Mouse (Mus musculus) MEL (cell line): ENCODE measurements at regions not wholly inside any gene's neighbourhood (a gene's known extent, or its start where the extent isn't known, plus 50 kb on each side); places are given as distances from the start of the nearest gene placed in this dataset.

Source experiments
- DNase-seq: peaks from one replicate; pipeline ENCODE4 v3.0.0; 2011; ENCODE audit warnings: low read depth, low spot score
- H3K27ac ChIP-seq: 2 replicates; pipeline ENCODE4 v1.5.1; 2012; ENCODE audit warnings: low read depth, mild to moderate bottlenecking, control low read depth, low read length, moderate library complexity; ENCODE audit not compliant: control insufficient read depth
- H3K27me3 ChIP-seq, 2 experiments: fragments of 150-350 bp in 1 of 2; sonication (generic) in 1 of 2; 2 replicates each; pipeline ENCODE4 v1.6.1; 2012; ENCODE audit warnings: low read length in 2 of 2, mild to moderate bottlenecking in 2 of 2, improper control_type of control experiment in 1 of 2, moderate library complexity in 1 of 2; ENCODE audit not compliant: insufficient read depth in 2 of 2, control insufficient read depth in 1 of 2
- H3K36me3 ChIP-seq, 2 experiments: 2 replicates each; pipeline ENCODE4 v1.6.1; 2012 to 2014; ENCODE audit warnings: low read length in 2 of 2, improper control_type of control experiment in 1 of 2, inconsistent platforms in 1 of 2, mild to moderate bottlenecking in 1 of 2; ENCODE audit not compliant: insufficient read depth in 2 of 2, control insufficient read depth in 1 of 2
- H3K4me1 ChIP-seq, 2 experiments: fragments of 150-350 bp in 1 of 2; sonication (generic) in 1 of 2; 2 replicates each; pipeline ENCODE4 v1.6.1; 2012; ENCODE audit warnings: low read length in 2 of 2, improper control_type of control experiment in 1 of 2, mild to moderate bottlenecking in 1 of 2; ENCODE audit not compliant: insufficient read depth in 2 of 2, control insufficient read depth in 1 of 2
- H3K4me3 ChIP-seq, 2 experiments: fragments of 150-350 bp in 1 of 2; sonication (generic) in 1 of 2; 2 replicates each; pipeline ENCODE4 v1.5.1; 2012; ENCODE audit warnings: low read depth in 2 of 2, low read length in 2 of 2, mild to moderate bottlenecking in 2 of 2, moderate library complexity in 2 of 2, control low read depth in 1 of 2, improper control_type of control experiment in 1 of 2; ENCODE audit not compliant: control insufficient read depth in 1 of 2, insufficient read depth in 1 of 2
- H3K79me2 ChIP-seq: 2 replicates; pipeline ENCODE4 v1.6.1; 2012; ENCODE audit warnings: mild to moderate bottlenecking, low read length, moderate library complexity; ENCODE audit not compliant: control insufficient read depth, poor library complexity, insufficient read depth
- H3K9ac ChIP-seq: 2 replicates; pipeline ENCODE4 v1.6.1; 2012; ENCODE audit warnings: low read depth, mild to moderate bottlenecking, control low read depth, low read length, moderate library complexity; ENCODE audit not compliant: control insufficient read depth, poor library complexity, severe bottlenecking
- H3K9me3 ChIP-seq: fragments of 150-350 bp; sonication (generic); replicated peaks from 2 replicates; pipeline ENCODE4 v1.6.1; 2012; ENCODE audit warnings: mild to moderate bottlenecking, low read length, improper control_type of control experiment, moderate library complexity; ENCODE audit not compliant: insufficient read depth
- CHD1 ChIP-seq: IDR thresholded peaks from 2 replicates; pipeline ENCODE4 v1.6.1; 2012; ENCODE audit warnings: low read depth, mild to moderate bottlenecking, inconsistent platforms, low read length, improper control_type of control experiment
- CHD2 ChIP-seq: IDR thresholded peaks from 2 replicates; pipeline ENCODE4 v1.6.1; 2011; ENCODE audit warnings: low read length, improper control_type of control experiment
- CTCF ChIP-seq, 3 experiments: IDR thresholded peaks in 2 of 3; conservative IDR thresholded peaks in 1 of 3; 2 replicates each; pipeline ENCODE4 v1.5.1; 2011 to 2012; ENCODE audit warnings: low read length in 3 of 3, low read depth in 2 of 3, mild to moderate bottlenecking in 2 of 3, improper control_type of control experiment in 1 of 3, inconsistent platforms in 1 of 3, mixed read lengths in 1 of 3, moderate library complexity in 1 of 3; ENCODE audit not compliant: control insufficient read depth in 1 of 3, insufficient read depth in 1 of 3, poor library complexity in 1 of 3, severe bottlenecking in 1 of 3
- E2F4 ChIP-seq: IDR thresholded peaks from 2 replicates; pipeline ENCODE4 v1.6.1; 2011; ENCODE audit warnings: low read depth, low read length, improper control_type of control experiment, borderline replicate concordance
- ELF1 ChIP-seq: IDR thresholded peaks from 2 replicates; pipeline ENCODE4 v1.6.1; 2014; ENCODE audit warnings: low read depth, mild to moderate bottlenecking, inconsistent platforms, low read length, improper control_type of control experiment, moderate library complexity
- EP300 ChIP-seq, 2 experiments: IDR thresholded peaks; 2 replicates each; pipeline ENCODE4 v1.6.1; 2011; ENCODE audit warnings: improper control_type of control experiment in 2 of 2, low read length in 2 of 2, low read depth in 1 of 2, mild to moderate bottlenecking in 1 of 2
- JUND ChIP-seq: IDR thresholded peaks from 2 replicates; pipeline ENCODE4 v1.6.1; 2011; ENCODE audit warnings: low read depth, mild to moderate bottlenecking, improper control_type of control experiment, low read length
- KAT2A ChIP-seq: conservative IDR thresholded peaks from 2 replicates; pipeline ENCODE4 v1.6.1; 2012; ENCODE audit warnings: low read depth, low read length, improper control_type of control experiment, inconsistent platforms
- MAFK ChIP-seq: IDR thresholded peaks from 2 replicates; pipeline ENCODE4 v1.6.1; 2011; ENCODE audit warnings: low read depth, mild to moderate bottlenecking, low read length, improper control_type of control experiment, borderline replicate concordance
- MAZ ChIP-seq: IDR thresholded peaks from 2 replicates; pipeline ENCODE4 v1.6.1; 2012; ENCODE audit warnings: low read depth, mild to moderate bottlenecking, inconsistent platforms, low read length, improper control_type of control experiment
- POLR2A ChIP-seq, 2 experiments: IDR thresholded peaks; 2 replicates each; pipeline ENCODE4 v1.6.1; 2011 to 2012; ENCODE audit warnings: low read length in 2 of 2, mild to moderate bottlenecking in 2 of 2, control low read depth in 1 of 2, improper control_type of control experiment in 1 of 2, low read depth in 1 of 2, moderate library complexity in 1 of 2; ENCODE audit not compliant: control insufficient read depth in 1 of 2, insufficient read depth in 1 of 2, poor library complexity in 1 of 2
- POLR2AphosphoS2 ChIP-seq: IDR thresholded peaks from 2 replicates; pipeline ENCODE4 v1.6.1; 2011; ENCODE audit warnings: low read length, improper control_type of control experiment
- POLR2AphosphoS5 ChIP-seq: IDR thresholded peaks from 2 replicates; pipeline ENCODE4 v1.6.1; 2012; ENCODE audit warnings: low read depth, borderline replicate concordance, mild to moderate bottlenecking, inconsistent platforms, low read length, moderate library complexity, mixed read lengths
- RAD21 ChIP-seq: IDR thresholded peaks from 2 replicates; pipeline ENCODE4 v1.6.1; 2011; ENCODE audit warnings: mild to moderate bottlenecking, low read depth, low read length, improper control_type of control experiment
- SMC3 ChIP-seq: IDR thresholded peaks from 2 replicates; pipeline ENCODE4 v1.6.1; 2011; ENCODE audit warnings: low read depth, low read length, improper control_type of control experiment
- TBP ChIP-seq: IDR thresholded peaks from 2 replicates; pipeline ENCODE4 v1.8.0; 2011; ENCODE audit warnings: low read depth, low read length, improper control_type of control experiment
- TCF12 ChIP-seq: IDR thresholded peaks from 2 replicates; pipeline ENCODE4 v1.6.1; 2014; ENCODE audit warnings: low read depth, mild to moderate bottlenecking, inconsistent platforms, low read length, improper control_type of control experiment, moderate library complexity
- UBTF ChIP-seq: IDR thresholded peaks from 2 replicates; pipeline ENCODE4 v1.6.1; 2012; ENCODE audit warnings: low read depth, mild to moderate bottlenecking, inconsistent platforms, low read length, improper control_type of control experiment, moderate library complexity, borderline replicate concordance; ENCODE audit not compliant: insufficient read depth
- USF1 ChIP-seq: IDR thresholded peaks from 2 replicates; pipeline ENCODE4 v1.6.1; 2014; ENCODE audit warnings: low read depth, mild to moderate bottlenecking, inconsistent platforms, low read length, improper control_type of control experiment, moderate library complexity
- USF2 ChIP-seq, 2 experiments: IDR thresholded peaks; 2 replicates each; pipeline ENCODE4 v1.6.1; 2011 to 2012; ENCODE audit warnings: improper control_type of control experiment in 2 of 2, low read length in 2 of 2, borderline replicate concordance in 1 of 2, inconsistent platforms in 1 of 2, low read depth in 1 of 2, mild to moderate bottlenecking in 1 of 2; ENCODE audit not compliant: insufficient read depth in 1 of 2
- ZNF384 ChIP-seq: IDR thresholded peaks from 2 replicates; pipeline ENCODE4 v1.6.1; 2012; ENCODE audit warnings: low read depth, mild to moderate bottlenecking, inconsistent platforms, low read length, improper control_type of control experiment

- Histone ChIP-seq H3K36me3 (no peaks in the 10 kb centered on the region), H3K4me1 (no peaks in the 10 kb centered on the region), H3K4me3 (no peak overlapping the region), H3K27ac (no peak overlapping the region), H3K9me3 (no peaks in the 10 kb centered on the region), H3K9ac (no peak overlapping the region), H3K27me3 (peaks cover 0 to 4% of the 10 kb centered on the region in 2 experiments; a peak in 2 of 4 replicates), H3K79me2 (no peaks in the 10 kb centered on the region)
- TF ChIP-seq POLR2A (IDR thresholded peaks at IDR 0.05; ENCODE audit: control insufficient read depth in 1 of 2, insufficient read depth in 1 of 2, low read depth in 1 of 2, low read length in 2 of 2, poor library complexity in 1 of 2) (no peak), CHD2 (no peak), MAZ (no peak), ZNF384 (no peak), E2F4 (no peak), JUND (no peak), CTCF (IDR thresholded peaks at IDR 0.05 in 2 of 3, conservative IDR thresholded peaks at IDR 0.05 in 1 of 3; ENCODE audit: control insufficient read depth in 1 of 3, insufficient read depth in 1 of 3, low read depth in 2 of 3, low read length in 3 of 3, poor library complexity in 1 of 3, severe bottlenecking in 1 of 3) (no peak)
- DNase-seq, result no peak
These were observed 80.9 kb downstream of the 1700020N01Rik start for GRCm38 (mm10) chr10:21673831-21674230.

- no peak for DNase-seq
- Histone ChIP-seq H3K79me2 (no peaks in the 10 kb centered on the region), H3K9me3 (no peaks in the 10 kb centered on the region), H3K9ac (no peak overlapping the region), H3K27ac (no peak overlapping the region), H3K36me3 (no peaks in the 10 kb centered on the region), H3K4me1 (no peaks in the 10 kb centered on the region), H3K27me3 (peaks cover 0 to 1% of the 10 kb centered on the region in 2 experiments; a peak in 1 of 4 replicates), H3K4me3 (no peak overlapping the region)
- TF ChIP-seq EP300 (IDR thresholded peaks at IDR 0.05; ENCODE audit: low read depth in 1 of 2, low read length in 2 of 2) (no peak), POLR2AphosphoS5 (no peak), ELF1 (no peak), POLR2AphosphoS2 (no peak), RAD21 (no peak), TBP (no peak), ZNF384 (no peak), MAFK (no peak), CHD2 (no peak), TCF12 (no peak), UBTF (no peak), E2F4 (no peak), KAT2A (no peak), SMC3 (no peak), USF2 (IDR thresholded peaks at IDR 0.05; ENCODE audit: borderline replicate concordance in 1 of 2, insufficient read depth in 1 of 2, low read depth in 1 of 2, low read length in 2 of 2) (no peak), CHD1 (no peak), USF1 (no peak)
These were observed 82.8 kb downstream of the 1700020N01Rik start for GRCm38 (mm10) chr10:21675786-21676185.
